Mouse (Mus musculus) kidney, postnatal 14 days (tissue): ENCODE data around the gene Pde11a.

Source experiments
- DNase-seq: peaks from one replicate; pipeline ENCODE4 v3.0.0; 2022; ENCODE audit warnings: mixed read lengths

The Pde11a gene

DNA sequence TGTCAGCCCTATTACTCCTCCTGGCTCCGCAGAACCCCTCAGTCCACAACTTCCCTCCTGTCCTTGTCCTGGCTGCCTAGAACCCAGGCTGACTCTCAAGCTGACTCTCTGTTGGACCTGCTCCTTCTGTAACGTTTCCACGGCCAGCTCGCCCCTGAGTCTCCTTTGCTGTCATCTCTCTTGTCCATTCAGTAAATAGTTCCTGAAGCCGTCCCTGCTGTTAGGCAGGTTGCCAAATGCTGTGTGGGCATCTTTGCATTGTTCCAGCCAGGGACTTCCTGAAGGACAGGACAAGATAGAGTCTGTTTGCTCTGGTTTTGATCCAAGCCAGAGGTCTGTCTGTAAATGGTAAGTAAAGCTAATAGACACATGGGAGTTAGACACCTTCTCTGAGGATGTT is 250.2 kb downstream of the Pde11a start:
- peak; percentile 37 for DNase-seq

DNA sequence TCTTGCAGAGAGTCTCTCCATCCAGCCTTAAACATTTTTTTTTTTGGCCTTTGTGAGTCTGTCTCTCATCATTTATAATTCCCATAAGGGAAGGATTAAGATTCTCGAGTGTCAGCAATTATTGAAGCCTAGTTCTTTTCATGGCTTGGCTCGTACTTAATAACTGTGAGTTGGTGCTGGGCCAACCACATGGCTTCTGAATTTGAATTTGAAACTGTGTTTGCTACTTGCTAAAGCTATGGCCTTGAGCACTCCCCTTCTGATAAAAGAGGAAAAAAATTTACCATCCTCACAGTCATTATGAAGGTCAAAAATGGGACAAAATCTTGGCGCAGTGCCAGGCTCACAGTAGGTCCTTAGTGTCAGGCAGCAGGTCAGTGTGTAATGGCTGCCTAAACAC is 251.4 kb downstream of the Pde11a start:
- no peak for DNase-seq

DNA sequence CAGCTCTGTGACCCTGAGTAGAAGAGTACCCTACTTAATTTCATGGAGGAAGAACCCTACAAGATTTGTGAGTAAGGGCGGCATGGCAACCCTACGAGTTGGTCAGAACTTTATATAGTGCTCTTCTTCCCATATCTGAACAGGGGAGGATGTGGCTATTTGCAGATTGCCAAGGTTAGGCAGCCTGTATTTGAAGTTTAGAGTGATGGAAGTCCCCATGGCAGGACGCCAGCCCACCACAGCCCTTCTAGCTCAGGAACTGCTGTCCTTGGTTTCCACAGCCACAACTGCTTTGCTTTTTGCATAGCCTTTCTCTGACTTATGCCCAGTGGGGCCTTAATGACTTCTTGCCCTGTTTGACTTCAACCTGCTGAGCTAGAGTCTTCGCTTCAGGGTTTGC is 253.6 kb downstream of the Pde11a start:
- DNase-seq, result no peak

DNA sequence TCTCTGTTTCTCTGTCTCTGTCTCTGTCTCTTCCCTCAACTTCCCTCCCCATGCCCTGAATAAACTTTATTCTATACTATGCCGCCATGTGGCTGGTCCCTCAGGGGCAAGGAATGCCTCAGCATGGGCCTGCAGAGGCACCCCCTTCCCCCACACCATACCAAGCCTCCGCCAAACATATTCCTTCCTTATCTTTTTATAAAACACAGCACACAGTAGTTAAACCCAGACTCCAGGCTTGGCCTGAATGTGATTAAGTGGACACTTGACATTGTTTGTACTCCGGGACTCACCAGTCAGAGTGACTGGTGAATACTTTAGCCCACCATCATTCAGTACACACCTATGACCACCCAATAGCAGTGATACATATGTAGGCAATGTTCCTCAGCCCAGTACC is 254.7 kb downstream of the Pde11a start:
- no peak for DNase-seq

DNA sequence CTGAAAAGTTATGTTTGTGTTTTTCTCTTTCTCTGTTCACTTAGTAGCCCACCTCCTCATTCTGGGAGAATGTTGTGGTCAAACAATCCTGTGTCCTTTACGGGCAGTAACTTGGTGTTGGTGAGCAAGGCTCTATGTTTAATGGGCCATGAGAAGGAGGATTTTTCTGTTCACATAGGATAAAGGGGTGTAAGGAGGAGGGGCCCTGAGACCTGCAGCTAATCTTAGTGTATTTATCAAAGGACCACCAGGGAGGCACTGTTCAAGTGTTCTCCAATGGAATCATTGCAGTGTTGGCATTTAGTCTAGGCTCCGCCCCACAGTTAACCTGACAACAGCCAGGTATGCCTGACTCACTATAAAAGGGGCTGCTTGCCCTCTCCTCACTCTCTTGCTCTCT is 255.2 kb downstream of the Pde11a start:
- no peak for DNase-seq

DNA sequence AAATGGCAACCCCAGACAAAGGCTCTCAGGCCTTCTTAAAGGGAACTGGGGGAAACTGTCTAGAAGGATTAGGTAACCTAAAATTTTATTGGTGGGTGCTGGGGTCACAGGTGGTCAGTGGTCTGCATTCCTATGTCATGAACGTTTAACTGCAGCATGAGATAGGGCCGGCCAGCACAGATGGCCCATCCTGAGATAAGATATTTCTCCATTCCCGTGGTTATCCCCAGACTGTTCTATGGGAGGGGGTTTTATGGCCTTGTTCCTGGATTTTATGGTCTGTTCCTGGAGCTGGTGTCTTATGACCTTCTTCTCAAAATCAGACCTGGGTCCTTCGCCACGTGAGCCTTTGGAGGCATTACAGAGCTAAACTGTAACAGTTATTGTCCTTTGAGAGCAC is 256.6 kb downstream of the Pde11a start:
- no peak for DNase-seq

DNA sequence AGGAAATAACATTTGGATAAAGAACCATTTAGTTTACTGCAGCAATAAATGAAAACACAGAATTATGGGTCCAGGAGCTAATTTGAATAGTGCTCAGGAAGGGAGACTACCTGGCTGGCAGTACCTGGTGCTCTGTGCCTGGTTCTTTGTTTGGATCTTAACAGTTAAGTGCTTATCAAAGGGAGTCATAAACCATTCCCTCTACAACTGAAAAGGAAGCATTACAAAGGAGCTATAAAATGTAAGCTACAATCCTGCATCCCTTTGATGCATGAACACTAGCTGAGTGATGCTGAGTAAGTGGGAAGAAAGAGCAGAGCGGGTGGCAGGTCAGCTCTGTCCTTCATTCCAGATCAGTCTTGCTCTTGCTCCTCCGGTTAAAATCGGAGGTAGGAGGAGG is 258.0 kb downstream of the Pde11a start:
- no peak for DNase-seq

DNA sequence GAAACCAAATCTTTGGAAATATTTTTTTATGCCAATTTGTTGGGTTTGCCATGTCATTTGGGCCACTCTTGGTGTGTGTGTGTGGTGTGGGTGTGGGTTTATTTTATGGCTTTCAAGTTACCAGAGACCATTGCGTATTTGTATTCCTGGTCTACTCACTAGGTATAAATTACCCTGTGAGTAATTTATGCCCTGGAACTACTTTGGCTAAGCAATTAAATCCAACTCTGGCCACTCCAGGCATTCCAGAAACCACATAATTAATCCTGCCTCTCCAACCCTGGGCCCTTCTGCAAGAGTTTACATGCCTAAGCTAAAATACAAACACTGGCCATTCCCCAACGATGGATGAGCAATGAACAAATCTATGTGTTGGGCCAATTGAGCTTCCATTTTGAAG is 261.7 kb downstream of the Pde11a start:
- no peak for DNase-seq

DNA sequence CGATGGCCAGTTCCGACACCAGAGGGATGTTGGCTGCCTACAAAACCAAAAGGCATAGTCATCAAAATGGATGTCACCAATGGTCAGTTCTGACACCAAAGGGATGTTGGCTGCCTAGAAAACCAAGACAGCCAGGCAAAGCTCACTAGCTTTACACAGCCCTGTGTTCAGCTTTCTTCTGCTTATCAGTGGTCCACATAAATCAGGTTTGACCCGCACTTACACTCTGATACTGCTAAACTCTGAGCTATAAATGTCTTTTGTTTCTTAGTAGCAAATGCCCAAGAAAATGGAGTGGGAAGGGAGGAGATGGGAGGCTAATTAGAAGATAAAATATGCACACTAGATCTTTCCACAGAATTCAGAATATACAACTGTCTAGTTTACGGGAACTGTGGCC is 262.5 kb downstream of the Pde11a start:
- peak; percentile 36 for DNase-seq

DNA sequence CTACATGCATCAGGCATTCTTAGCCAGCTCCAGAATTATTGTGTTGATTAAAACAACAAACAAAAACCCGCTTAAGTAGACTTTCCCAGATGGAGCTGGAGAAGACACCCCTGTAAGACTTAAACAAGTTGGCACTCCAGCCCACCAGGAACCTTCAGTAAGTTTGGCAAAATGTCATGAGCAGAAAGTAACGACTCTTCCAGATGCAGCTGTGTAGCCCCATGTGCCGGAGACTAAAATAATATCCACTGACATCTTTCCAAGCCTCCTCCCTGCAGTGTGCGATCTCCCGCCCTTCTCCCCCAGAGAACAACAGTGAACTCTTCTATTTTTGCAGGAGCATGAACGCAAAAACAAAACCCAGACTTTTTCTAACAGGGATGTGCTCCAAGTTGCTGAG is 265.5 kb downstream of the Pde11a start:
- no peak for DNase-seq

DNA sequence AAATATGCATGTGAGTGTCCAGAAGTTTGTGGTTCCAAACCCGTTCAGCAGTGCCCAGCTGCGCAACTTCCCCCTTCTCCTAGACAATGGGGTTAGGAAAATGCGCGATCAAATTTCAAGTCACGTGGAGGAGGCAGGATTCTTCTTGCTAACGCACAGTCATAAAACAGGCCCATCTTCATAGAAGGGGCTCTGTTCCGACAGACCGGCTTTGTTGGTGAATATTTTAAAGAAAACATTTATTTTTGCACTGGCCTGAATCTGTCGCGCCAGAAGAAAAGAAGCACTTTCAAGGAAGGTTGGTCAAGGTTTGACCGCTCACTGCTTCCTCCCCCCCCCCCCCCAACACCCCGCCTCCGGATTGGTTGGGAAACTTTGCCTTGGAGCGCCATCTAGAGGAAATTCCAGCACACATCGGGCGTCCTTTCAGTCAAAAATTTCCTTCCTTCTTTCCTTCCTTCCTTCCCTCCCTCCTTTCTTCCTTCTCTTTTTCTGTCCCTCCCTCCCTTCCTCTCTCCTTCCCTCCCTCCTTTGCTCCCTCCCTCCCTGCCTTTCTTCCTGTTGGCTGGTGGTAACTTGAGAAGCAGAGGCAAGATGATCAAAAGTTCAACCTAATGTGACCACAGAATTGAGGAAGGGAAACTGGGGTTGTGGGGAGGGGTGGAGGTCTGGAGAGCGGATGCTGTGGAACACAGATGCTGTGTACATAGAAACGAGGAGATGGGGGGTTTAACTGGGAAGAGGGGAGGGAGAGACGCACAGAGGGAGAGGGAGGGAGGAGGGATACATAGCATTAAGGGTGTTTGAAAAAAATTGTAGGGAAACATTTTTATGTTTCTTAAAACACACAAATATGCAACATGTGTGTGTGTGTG is 267.9 kb downstream of the Pde11a start:
- peak; percentile 77 for DNase-seq

DNA sequence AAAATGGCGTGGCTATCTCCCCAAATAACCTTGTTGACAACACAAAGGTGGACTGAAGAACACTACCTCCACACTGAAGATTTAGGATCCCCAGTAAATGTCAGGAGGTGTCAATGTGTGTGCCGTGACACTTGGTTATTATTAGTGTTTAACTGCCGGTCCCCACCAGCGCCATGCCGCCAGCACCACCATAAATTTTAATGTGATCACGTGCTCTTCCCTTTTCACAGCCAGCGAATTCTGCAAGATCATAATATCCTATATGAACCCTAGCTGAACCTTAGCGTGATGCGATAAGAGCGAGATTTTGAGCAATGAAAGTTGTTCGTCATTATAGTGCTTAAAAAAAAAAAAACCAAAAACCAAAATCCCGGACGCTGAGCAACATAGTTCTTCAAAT is 269.3 kb downstream of the Pde11a start:
- no peak for DNase-seq

DNA sequence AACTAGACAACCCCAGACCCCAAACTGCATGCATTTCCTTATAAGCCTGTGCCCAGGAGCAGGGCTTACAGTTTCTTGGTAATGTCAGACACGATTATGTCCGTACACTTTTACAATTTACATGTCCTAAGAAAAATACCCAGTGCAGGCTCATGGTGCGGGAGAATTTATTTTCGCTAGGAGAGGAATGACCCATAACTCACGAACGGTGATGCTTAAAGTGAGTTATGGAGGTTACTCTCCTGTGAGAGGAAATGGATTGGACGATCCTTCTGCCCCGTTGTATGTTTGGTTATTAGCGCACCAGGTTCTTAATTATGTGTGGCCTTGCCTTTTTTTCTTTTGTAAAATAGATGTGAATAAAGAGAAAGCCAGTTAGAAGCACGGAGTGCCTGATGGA is 270.4 kb downstream of the Pde11a start:
- DNase-seq, result no peak

DNA sequence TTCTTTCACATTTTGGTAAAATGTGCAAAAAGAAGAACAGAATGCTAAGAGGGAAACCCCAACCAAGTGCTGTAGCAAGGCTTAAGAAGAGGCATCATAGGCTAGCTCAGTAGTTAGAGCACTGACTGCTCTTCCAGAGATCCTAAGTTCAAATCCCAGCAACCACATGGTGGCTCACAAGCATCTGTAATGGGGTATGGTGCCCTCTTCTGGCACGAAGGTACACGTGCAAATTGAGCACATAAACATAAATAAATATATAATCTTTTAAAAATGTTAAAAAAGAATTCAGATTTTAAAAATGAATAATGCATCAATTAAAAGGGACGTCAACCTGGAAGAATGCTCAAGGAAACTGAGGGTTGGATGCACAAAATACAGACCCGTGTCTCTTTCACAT is 271.4 kb downstream of the Pde11a start:
- DNase-seq, result peak; percentile 33

DNA sequence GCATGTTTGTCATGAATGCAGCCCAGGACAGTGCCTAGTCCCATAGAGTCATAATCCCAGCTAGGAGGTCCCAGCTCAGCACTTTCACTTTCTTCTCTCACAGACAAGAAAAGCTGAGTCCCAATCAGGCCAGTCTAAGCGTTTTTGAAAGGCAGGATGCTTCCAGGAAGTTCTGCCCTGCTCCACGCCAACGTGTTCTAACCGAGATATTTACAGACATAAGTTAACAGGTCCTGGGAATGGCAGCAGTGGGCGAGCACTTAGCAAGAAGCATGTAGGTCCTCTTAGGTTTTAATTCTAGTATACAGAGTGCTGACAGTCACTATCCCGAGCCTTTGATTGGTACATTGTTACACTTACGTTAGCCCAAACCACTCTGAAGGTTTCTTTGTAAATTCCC is 273.3 kb downstream of the Pde11a start:
- no peak for DNase-seq

DNA sequence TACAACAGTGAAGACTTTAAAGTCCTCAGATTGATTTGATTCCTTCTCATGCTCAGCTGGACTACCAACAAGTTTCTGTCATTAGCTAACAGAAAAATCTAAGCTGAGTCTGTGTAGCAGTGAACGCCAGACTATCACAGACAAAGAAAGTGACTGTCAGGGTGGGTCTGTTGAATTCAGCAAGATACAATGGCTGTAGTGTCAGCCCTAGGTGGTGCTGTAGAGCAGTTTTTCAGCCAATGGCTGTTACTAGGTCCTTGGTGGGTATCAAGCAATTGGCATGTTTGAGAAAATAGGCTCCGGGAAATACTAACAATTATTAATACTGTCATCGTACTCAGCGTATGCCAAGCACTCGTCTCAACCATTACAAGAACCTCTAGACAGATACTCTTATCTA is 274.5 kb downstream of the Pde11a start:
- peak; percentile 44 for DNase-seq

DNA sequence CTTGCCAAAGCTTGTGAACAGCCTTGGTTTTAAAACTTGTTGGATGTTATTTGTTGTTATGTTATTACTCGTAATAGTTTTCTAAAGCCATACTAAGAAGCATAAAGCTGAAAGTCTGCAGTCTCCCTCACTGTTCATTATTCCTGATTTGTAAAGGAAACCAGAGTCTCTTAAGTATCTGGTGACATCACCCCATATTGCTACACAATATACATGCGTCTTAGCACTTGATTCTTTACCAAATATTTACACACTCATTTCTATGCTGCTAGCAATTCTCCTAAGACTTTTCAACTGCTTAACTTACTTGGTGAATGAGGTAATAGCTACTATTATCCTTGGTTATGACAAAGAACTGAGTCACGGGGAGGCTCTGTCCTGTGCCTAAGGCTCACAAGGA is 278.4 kb downstream of the Pde11a start:
- no peak for DNase-seq

DNA sequence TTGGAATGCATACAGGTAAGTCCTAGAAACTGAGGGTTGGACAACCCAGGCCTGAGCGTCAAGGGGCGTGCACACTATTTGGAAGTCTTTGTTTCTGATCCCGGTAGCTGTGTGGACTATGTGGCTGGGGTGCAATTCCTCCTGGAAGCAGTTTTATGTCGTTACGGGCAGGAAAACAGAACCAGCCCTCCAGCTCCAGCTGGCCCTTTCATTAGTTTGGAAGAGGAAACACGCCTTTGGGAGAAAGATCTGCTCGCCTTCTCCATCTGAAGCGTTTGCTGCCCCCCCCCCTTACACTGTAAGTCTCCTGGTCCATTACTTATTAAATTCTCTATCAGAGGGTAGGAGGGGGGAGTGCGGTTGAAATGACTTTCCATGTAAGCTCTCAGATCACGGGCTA is 279.0 kb downstream of the Pde11a start:
- no peak for DNase-seq

DNA sequence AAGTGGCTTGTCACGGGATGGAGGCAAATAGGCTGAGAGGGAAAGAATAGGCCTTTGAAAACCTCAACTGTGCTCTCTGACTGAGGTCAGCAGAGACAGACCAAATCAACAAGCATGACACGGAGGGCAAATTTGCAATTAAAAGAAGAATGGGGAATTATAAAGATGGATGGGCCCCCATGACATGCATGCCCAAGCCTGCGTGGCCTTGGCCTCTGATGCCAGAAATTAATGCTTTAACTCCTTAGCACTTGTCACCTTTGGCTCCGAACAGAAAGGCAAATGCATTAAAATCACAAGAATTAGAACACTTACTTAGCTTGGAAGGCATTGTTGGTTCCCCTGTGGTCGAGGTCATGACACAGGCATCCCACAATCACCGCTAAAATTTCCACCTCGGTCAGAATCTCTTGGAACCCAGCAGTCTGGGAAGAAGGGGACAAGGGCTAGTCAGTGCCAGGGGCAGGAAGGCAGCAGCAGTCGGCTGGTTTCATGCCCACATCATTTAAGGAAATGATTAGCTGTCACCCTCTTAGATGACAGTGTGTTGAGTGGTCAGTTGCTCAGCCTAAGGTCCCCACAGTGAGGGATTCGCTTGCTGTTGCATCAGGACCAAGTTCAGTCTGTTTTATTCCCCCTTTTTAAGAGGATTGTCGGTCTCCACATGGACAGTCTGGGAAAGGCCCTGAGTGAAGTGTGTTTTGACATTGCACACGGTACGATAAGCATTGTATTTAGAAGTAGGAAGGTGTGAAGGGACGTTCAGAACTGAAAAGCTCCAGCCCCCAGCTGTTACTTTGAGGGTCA is 279.7 kb downstream of the Pde11a start:
- DNase-seq, result no peak

DNA sequence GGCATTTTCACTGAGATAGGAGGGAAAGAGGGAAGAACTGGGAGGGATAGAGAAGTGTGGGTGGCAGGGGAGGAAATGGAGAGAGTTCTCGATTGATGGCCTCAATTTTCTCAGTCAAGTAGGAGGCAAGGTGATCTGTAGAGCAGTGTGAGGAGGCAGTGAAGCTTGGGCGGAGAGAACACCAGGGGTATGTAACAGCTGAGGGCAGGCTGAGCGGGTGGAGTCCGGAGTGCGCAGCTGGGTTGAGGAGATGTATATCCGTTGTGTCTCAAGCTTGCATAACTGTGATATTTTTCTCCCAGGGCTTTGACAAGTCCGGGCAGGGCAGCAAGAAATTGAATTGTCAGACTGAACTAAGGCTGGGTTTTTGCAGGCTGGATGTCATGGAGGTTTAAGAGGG is 281.0 kb downstream of the Pde11a start:
- DNase-seq, result no peak

DNA sequence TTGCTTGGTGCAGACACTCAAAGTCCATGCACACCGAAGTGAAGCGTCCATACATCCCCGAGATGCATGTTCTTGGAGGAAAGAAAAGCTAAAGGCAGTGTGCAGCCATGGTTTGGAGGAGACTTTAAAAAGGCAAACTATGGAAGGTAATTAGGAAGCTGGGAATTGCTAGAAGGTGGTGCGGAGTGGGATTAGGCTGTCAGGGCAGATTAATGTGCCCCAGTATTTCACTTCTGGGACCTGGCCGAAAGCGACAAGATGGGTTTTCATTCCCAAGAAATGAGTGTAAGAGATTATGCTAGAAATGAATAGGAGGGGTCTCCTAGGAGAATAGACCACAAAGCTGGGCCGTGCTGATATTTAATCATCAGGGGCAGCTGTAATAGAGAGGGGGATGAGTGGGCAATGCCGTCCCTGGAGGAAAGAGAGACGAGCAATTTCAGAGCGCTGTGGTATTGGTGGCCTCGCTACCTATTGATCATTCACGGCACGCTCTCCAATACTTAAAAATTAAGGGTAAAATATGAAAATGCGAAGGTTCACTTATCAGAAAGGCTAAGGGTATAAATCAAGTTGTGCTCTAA is 284.7 kb downstream of the Pde11a start:
- no peak for DNase-seq

DNA sequence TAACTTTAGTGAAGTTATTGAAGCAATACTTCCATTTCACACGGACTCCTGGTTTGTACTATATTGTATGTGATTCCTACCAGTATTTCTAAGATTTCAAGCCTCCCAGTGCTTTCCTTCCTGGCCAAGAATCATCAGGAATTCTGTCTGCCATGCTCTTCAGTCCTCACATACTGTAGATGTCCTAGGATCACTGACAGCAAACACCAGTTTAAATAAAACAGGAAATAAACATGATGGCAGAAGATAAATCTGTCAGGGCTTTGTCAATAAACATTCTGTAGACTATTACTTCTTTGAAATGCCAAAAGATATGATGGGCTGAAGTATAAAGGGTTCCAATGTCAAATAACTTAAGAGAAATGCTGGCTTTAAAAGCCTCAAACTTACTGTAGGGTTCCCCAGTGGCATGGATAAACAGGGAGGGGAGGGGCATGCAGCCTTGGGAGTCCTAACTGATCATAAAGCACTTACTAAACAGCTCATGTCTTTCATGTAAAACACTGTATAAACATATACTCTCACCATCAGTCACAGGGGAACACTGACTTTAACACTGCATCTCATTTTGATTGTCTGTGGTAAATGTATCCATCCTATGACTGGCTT is 285.6 kb downstream of the Pde11a start:
- DNase-seq, result no peak

DNA sequence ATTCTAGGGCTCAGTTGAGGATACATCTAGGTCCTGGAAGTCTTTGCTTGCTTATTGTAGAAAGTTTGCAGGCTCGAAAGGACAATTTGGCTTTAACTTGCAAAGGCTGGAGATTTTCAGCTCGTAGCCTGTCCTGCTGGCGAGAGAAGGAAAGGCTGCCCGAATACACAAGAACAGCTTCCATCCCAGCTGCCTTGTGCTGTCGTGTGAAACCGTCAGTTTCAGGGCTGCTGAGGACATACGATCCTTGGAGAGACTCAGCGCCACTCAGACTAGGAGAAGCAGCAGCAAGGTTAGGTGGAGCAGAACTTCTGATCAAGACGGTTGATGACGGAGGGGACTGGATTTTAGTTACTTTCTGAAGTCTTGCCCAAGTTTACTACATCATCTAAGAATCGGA is 287.2 kb downstream of the Pde11a start:
- DNase-seq, result no peak

DNA sequence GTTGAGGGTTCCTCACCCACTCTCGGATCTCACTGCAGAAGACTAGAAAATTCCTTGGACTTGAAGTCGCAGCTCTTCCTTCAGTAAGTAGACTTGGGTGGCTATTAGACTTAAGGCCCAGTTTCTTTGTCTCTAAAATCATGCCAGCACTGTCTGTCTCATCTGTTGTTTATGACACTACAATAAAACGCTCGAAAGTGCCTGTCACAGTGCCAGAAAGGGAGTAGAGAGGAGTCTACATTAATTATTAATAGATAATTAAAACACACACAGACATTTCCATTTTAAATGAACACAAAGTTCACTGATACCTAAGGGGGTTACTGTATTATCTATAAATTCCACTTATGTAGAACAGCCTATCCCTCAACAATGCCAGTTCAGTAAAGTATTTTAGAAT is 287.7 kb downstream of the Pde11a start:
- DNase-seq, result peak; percentile 53
